Mouse (Mus musculus): ENCODE measurements around the gene Spata9.

The Spata9 gene

GRCm38 (mm10) chr13:75992169-75993028 is 25.4 kb downstream of the Spata9 start:
- no peak for DNase-seq (ENCODE audit: low spot score)

DNA sequence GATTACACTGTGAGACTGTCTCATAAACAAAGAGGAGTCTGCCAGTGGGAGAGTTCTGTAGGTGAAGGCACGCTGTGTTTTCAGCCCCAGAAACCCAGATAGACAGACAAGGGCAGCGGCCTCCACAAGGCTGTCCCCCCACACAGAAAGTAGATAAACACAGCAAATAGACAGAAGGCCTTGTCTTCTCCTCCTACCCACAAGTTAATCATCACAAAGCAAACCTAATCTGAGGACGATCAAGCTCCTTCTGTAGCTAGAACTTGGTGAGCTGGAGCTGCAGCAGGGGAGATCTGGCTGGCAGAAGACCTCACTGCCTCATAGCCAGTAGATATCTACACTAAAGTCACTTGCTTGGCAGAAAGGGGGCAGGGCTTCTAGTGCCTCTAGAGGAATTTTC is 36.3 kb downstream of the Spata9 start:
- DNase-seq (ENCODE audit: low spot score), result peak; percentile 51

GRCm38 (mm10) chr13:76014511-76014910 is 47.6 kb downstream of the Spata9 start:
- DNase-seq (ENCODE audit: low spot score), result no peak

DNA sequence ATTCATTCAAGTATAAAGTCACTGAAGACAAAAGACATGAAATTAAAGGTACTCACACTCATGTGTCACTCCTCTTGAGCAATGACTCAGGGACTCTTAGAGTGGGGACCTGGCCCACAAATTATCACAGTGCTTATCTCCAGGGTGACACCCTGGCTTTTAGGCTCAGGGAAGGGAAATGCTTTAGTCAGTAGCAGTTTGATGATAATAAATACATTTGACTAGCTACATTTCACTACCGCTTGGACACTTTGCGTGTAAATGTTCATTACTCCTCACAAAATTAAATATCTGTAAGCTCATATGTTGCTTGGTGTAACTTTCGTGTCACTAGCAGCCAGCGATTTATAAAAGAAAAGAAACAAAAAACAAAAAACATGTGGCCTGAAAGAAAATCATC is 50.5 kb downstream of the Spata9 start:
- no peak for DNase-seq (ENCODE audit: low spot score)

DNA sequence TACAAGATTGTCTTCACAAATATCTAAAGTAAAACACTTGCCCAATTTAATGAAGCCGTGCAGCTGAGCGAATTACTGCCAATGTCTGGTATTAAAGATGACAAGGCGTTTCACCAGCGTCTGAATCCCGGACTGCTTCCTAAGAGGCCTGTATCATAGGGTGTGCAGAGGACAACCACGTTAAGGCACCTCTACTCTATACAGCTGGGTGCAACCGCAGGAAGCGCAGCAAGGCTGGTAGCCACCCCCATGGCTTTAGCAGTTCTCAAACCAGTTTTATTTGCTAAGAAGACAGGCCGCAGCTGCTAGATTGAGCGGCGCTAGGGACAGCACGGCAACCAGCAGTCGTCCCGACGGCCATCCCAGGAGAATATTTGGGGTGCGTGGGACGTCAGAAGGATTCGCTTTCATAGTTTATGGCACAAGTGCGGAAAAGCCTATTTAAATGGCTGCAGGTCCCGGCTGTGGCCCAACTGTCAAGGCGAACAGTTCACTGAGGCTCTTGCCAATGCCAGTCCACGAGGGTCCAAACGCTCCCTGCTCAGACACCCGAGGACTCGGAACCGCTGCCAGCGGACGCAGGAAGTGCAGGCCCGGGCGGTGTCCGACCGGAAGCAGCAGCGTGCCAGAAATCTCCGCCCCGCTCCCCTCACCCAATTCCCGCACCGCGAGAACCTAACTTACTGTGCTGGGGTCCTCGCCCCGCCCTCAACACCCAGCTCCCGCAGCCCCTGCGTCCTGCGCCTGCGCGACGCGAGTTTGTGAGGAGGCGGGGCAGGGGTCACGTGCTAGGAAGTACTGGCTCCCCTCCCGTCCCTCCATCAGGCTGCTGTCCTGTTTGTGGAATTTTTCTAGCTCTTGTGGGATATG is 51.3 kb downstream of the Spata9 start, which contains the start of gene Rfesd:
Rfesd (minus strand) TSS at position 746 of the 870 bp plus-strand sequence.
- DNase-seq (ENCODE audit: low spot score), result peak; percentile 98

DNA sequence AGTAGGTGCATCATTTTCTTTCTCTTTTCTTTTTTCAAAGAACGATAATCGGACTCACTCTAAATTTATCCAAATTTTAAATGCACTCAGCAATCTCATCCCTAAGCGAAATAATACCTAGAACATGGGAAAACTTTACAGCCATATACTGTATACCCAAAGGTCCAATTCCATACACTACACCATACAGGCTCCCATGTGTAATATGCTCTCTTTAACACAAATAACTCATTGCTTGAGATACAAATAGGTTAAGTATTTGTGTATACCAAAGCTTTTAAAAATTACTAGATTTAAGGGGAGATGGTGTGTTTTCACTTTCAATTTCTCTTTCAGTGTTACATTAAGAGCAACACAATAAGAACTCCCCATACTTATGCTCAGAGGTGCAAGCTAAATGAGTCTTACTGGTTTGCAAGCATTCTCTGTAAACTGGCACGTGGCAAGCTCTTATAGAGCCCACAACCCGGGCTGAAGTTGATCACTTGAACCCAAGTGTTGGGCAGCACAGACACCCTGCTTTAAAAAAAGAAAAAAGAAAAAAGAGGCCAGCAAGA is 52.0 kb downstream of the Spata9 start:
- no peak for DNase-seq (ENCODE audit: low spot score)

DNA sequence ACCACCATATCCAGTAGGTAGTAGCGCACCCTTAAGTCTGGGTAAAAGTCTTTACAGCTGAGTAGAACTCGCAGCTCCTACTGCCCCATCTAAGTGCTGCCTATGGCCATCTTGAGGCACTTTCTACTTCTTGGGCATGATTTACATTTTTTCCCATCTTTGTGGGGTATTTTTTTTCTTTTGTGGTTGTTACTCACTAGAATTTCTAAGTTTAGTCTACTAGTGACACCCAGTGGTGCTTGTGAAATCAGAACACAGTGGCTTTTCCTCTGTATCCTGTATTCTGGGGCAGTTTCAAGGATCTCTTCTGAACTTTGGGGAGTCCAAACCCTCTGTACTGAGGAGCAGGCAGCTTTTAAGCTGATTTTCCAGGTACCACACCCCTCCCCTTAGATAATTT is 54.8 kb downstream of the Spata9 start:
- DNase-seq (ENCODE audit: low spot score), result no peak

GRCm38 (mm10) chr13:76024588-76024987 is 57.6 kb downstream of the Spata9 start:
- DNase-seq (ENCODE audit: low spot score), result no peak

DNA sequence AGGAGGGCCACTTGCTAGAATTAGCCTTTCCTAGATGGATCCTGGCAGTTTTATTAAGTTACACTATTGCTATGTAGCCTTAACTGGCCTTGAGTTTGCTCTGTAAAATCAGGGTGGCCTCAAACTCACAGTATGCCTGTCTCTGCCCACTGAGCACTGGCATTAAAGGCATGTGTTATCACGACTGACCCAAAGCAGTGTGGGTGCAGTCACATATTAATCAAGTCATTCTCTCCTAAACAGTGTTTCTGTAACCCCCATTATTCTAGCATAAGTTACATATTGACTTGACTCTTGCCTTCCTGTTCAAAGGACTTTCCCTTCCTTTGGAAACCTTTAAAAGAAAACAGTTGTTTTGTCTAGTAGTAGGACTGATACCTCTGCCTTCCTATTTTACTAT is 75.5 kb downstream of the Spata9 start:
- DNase-seq (ENCODE audit: low spot score), result no peak

DNA sequence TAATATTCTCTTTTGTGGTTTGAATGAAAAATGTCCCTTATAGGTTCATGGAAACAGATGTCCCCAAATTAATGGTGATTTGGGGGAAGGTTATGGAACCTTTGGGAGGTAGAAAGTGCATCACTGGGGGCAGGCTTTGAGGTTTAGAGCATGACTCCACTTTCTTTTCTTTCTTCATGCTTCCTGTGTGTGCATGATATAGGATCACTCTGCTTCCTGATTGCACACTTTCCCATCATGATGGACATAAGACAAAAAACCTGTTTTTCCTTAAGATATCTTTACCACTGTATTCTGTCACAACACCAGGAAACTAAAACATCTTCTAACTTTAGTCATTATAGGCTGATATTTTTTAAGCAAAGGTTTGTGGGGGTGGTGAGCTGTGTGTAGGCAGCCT is 78.0 kb downstream of the Spata9 start:
- DNase-seq (ENCODE audit: low spot score), result no peak

All from ovary, adult 18-20 months (tissue).